Mouse (Mus musculus) megakaryocyte-erythroid progenitor cell, adult 5-6 weeks (primary cell): Measurements from ENCODE around the gene Skap1. TPM values are rescaled to one million over a fixed set of nuclear protein-coding genes. Genes with fewer than 3 reads are reported as not detected.

ENCODE experiments used
- ATAC-seq: replicated peaks from 2 replicates; pipeline ENCODE4 v1.8.0; 2016; ENCODE audit warnings: mild to moderate bottlenecking, inconsistent platforms; ENCODE audit not compliant: severe bottlenecking, poor library complexity, low FRiP score, low TSS enrichment
- total RNA-seq, 2 experiments: library from RNA; stranded (forward) in 1 of 2; stranded (reverse) in 1 of 2; fragments of 200-1000, 215-1000 nt in 1 of 2; fragments of >200 nt in 1 of 2; fragmentation: Nextera tagmentation in 1 of 2; gene quantifications; 2 replicates each; pipeline ENCODE4 v1.2.3; 2014 to 2017

Skap1 gene
- total RNA-seq, 2 experiments from 2014 or later: 2.7 to 3.7 TPM

GRCm38 (mm10) chr11:96728577-96728976 lies 264.2 kb downstream of the Skap1 start:
- ATAC-seq: no peak

- ATAC-seq: no peak
Measured at GRCm38 (mm10) chr11:96729462-96729861, 265.1 kb downstream of the Skap1 start.

DNA sequence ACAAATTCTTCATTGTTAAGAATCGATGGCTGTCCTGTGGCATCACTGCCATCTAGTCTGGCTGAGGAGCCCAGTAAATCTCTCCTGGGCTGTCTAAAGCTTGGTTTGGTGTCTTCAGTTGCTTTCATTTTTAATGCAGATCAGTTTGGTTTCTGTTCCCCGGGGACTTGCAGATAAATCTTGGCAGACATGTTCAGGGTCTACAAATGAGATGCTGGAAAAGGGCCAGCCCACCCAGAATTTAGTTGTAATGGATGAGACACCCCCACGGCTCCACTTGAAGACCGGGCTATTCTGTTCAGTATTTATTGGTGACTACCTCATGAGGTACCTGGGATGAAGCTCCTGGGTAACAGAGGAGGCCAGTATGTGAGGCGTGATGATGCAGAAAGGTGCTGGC lies 265.9 kb downstream of the Skap1 start:
- no peak for ATAC-seq

DNA sequence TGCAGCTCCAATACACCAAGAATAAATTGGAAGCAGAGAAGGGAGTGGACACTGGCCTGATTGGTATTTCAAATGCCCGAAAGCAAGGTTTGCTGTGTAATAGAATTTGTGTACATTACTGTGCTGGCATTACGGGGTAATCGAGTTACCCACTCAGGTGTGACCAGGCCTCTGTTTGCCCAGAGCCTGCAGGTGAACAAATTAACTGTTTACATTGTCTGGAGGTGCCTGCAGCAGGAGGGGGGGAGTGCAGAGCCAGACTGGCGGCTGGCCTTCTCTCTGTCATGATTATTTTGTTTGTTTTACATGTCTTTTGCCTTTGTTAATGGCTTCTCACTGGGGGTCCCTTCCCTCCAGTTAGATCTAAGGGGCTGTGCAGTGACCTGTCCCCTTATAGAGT lies 268.3 kb downstream of the Skap1 start:
- ATAC-seq: no peak

DNA sequence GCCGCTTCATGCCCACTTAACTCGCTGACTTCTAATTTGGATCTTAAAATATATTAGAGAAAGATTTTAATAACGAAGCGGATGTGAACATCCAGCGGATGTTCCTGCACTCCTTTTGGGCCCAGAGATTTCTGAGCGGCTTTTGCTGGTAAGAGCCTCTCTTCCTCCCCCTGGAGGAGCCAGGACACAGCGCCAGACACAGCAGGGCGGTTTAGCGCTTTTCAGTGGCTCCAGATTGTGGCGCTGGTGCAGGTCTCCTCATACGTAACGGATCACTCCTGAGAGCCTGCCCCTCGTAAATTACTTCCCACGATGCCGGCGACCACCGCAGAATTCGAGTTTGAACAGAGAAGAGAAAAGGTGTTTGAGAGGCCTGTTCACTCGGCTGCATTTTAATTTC lies 271.5 kb downstream of the Skap1 start:
- 0 out of 2 replicates have a peak, but pooled peaks have one; percentile 41 for ATAC-seq

DNA sequence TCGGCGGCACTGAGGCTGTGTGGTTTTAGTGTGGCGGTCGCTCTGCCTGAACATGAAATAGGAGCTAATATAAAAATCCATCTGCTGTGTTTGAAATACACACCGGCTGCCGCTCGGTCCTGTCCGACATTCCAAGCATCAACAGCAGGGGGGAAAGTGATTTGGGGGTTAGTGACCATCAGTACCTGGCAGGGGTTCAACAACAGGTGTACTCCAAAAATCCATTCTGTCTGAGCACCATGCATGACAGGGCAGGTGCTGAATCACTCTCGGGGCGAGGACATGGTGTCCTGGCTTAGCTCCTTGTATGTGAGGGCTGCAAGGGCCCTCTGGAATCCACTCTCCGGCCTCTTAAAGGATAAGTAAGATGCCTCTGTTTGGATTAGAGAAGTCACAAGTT lies 272.0 kb downstream of the Skap1 start:
- no peak for ATAC-seq

GRCm38 (mm10) chr11:96737673-96738471 lies 273.5 kb downstream of the Skap1 start:
- no peak for ATAC-seq

- no peak for ATAC-seq
Measured at GRCm38 (mm10) chr11:96740796-96741195, 276.4 kb downstream of the Skap1 start.

DNA sequence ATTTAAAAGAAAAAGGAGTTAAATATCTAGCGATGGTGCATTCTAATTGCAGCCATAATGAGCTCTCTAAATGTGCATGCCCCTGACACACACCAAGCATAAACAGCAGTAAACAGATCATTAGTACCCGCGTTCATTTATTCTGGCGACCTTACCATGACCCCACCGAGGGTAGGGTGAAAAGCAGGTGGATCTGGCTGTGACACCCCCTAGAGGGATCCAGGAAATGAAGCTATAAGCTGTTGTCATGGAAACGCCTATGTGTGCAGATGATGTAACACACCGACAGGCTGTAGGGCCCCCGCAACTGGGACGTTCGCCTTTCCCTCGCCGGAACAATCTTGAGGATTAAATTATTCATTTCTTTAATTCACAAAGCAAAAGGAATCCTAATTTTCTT lies 277.6 kb downstream of the Skap1 start:
- no peak for ATAC-seq

DNA sequence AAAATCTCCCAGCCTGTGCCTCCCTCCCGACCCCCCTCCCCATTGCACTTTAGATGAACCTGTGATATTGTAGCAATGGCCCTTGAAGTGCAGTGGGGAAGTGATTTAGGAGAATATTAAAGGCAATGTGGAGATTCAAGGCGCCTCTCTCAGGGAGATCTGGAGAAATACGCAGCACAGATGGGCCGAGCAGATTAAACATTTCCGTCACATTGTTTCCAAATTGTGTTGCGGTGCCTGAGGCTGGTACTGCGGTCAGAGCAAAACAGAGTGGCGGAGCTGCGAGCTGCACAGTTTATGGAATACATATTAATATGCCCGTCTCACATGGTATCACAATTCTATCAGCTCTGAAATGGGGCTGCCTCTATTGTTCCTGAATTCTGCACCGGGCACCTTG lies 278.6 kb downstream of the Skap1 start:
- no peak for ATAC-seq

DNA sequence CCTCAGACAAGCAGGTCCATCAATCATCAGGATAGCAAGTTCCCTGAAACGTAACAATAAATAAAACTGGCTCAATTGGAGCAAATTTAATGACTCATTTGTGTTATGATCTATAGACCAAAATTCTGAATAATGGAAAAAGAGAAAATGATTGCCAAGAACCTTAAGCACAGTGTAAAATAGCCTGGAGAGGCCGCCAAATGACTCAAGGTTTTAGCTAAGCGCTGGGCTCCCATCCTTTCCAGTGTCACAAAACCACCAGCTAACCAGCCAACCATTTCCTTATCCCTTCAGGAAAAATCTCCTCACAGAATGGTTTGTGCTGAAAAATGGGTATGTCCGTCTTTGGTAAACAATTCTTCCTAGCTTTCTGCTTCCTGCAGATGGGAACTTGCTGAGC lies 279.5 kb downstream of the Skap1 start:
- ATAC-seq: no peak

DNA sequence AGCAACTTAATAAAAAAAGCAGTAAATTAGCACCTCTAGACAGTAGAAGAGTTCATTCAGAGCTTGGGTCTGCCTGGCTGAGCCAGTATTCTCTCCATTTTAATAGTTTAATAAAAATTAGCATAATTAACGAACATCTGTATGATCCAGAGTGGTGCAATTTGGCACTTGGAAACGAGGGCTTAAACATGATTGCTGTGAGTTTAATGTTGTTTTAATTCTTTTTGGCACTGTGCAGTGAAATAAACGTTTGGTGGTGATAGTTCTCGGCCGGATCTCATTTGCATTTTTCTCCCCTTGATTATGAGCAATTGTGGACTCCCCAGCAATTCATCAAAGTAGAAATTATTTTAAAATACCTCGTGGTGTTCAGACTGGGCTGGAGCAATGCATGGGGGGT lies 282.3 kb downstream of the Skap1 start:
- no peak for ATAC-seq

DNA sequence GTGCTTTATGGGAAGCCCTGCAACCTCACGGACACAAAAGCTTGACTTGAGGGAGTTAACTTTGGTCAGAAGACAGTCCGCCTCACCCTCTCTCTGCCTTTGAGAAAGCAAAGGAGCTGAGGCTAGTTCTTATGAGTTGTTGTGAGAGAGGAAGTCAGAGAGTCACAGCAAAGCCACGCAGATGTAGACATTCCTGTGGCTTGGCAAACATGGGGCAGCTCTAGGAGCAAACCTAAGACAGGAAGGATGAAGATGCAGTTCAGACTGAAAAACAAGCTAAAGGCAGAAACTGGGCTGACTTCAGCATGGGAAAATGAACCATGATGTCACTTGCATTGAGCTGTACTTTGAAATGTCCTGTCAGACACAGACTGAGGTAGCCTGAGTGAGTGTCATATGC lies 283.2 kb downstream of the Skap1 start:
- ATAC-seq: no peak

DNA sequence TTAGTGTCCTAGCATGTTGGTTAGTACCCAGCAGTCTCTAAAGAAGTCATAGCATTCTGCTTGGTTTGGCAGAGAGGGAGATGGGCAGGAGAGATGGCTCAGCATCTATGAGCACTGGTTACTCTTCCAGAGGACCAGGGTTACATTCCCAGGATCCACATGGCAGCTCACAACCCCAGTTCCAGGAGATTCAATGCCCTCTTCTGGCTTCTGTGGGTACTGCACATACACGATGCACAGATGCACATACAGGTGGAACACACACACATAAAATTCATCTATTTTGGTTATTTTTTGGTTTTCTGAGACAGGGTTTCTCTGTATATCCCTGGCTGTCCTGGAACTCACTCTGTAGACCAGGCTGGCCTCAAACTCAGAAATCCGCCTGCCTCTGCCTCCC lies 290.9 kb downstream of the Skap1 start:
- no peak for ATAC-seq

GRCm38 (mm10) chr11:96757421-96757820 lies 293.0 kb downstream of the Skap1 start:
- no peak for ATAC-seq

GRCm38 (mm10) chr11:96758402-96758801 lies 294.0 kb downstream of the Skap1 start:
- ATAC-seq: no peak

- ATAC-seq: peak; percentile 77
Measured at GRCm38 (mm10) chr11:96760042-96760441, 295.6 kb downstream of the Skap1 start.

GRCm38 (mm10) chr11:96761984-96762383 lies 297.6 kb downstream of the Skap1 start:
- no peak for ATAC-seq

DNA sequence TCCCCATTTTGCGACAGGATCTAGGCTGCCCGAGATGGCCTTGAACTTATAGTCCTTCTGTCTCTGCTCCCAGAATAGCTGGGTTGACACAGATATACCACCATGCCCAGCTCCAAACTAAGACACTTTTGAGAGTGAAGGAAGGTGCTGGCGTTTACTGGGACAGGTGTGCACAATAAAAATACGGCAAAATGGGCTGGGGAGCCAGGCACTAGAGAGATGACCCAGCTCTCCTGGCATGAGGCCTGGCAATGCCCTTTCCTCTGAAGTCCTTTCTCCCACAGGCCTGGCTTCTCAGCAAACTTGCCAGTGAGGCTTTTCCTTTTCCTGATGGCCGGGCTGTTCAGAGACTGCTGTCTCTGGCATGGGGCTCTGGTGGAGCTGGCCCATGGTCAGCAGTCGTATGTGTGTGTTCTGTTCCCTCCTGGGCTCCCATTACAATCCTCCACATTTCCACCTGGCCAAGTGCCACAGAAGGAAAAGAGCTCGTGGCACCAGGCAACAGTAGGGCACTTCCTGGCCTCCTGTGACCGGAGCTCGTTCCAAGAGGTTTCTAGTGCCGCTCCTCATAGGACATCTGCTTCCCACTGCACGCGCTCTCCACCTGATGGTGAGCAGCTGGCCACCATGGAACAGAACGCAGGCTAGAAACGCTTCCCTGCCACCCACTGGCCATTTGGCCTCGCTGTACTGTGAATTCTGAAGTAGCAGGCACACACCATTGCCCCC lies 298.5 kb downstream of the Skap1 start:
- ATAC-seq: no peak

GRCm38 (mm10) chr11:96764511-96765350 lies 300.3 kb downstream of the Skap1 start:
- ATAC-seq: no peak
